Mouse (Mus musculus) heart, embryonic 15.5 days (tissue): ENCODE measurements at regions not wholly inside any gene's neighbourhood (a gene's known extent, or its start where the extent isn't known, plus 50 kb on each side); places are given as distances from the start of the nearest gene placed in this dataset.

ENCODE experiments used
- ATAC-seq: fragments of 200-750 bp; cut with Nextera tagmentation; replicated peaks from 2 replicates; pipeline ENCODE4 v1.8.0; 2017; ENCODE audit warnings: low read depth, moderate TSS enrichment; ENCODE audit not compliant: insufficient number of reproducible peaks, insufficient read depth, low FRiP score
- H3K27ac ChIP-seq: fragments of 300-500 bp; sonication (generic); 2 replicates; pipeline ENCODE4 v1.5.1; 2015; ENCODE audit warnings: mild to moderate bottlenecking, inconsistent platforms
- H3K27me3 ChIP-seq: fragments of 300-500 bp; sonication (generic); 2 replicates; pipeline ENCODE4 v1.6.1; 2015; ENCODE audit warnings: inconsistent platforms
- H3K36me3 ChIP-seq: fragments of 300-500 bp; sonication (generic); 2 replicates; pipeline ENCODE4 v1.6.1; 2015; ENCODE audit warnings: mild to moderate bottlenecking, inconsistent platforms
- H3K4me1 ChIP-seq: fragments of 300-500 bp; sonication (generic); replicated peaks from 2 replicates; pipeline ENCODE4 v1.6.1; 2015; ENCODE audit warnings: inconsistent platforms
- H3K4me2 ChIP-seq: fragments of 300-500 bp; sonication (generic); 2 replicates; pipeline ENCODE4 v1.6.1; 2015; ENCODE audit warnings: inconsistent platforms, mild to moderate bottlenecking, moderate library complexity
- H3K4me3 ChIP-seq: fragments of 300-500 bp; sonication (generic); 2 replicates; pipeline ENCODE4 v1.5.1; 2015; ENCODE audit warnings: mild to moderate bottlenecking, inconsistent platforms
- H3K9ac ChIP-seq: fragments of 300-500 bp; sonication (generic); 2 replicates; pipeline ENCODE4 v1.6.1; 2015; ENCODE audit warnings: mild to moderate bottlenecking, inconsistent platforms
- H3K9me3 ChIP-seq: fragments of 300-500 bp; sonication (generic); replicated peaks from 2 replicates; pipeline ENCODE4 v1.6.1; 2016; ENCODE audit warnings: inconsistent platforms
- WGBS: fragments of 180-500 bp; shearing (Covaris S2); methylation state at CpG from one replicate; pipeline ENCODE4 v1.1.7; 2015; ENCODE audit warnings: mixed read lengths; 5-methylcytosine and 5-hydroxymethylcytosine counted together

DNA sequence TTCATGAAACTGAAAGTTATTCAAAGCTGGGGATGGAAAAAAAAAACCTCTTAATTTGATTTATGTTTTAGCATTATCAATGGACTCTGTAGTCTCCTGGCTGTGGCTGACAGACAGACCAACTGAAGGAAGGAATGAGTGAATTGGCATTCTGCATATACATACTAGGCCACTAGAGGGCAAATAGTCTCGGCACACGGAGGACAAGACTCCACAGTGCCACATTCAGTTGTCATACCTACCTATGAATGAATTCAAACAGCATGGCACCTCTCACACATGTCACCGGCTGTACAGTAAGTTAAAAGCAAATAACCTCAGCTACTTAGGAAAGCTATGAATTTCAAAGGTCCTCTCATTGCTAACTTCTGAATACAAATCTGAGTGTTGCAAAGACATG, 200.5 kb downstream of the Rab11fip2 start:
- Histone ChIP-seq H3K4me1 (no peaks in the 10 kb centered on the region), H3K9me3 (no peaks in the 10 kb centered on the region), H3K4me2 (no peak overlapping the region), H3K4me3 (no peak overlapping the region), H3K27ac (no peak overlapping the region), H3K9ac (no peak overlapping the region), H3K27me3 (no peaks in the 10 kb centered on the region), H3K36me3 (no peaks in the 10 kb centered on the region)
- WGBS, result 25% methylated on average over 3 of the region's 3 CpGs
- ATAC-seq, result no peak

DNA sequence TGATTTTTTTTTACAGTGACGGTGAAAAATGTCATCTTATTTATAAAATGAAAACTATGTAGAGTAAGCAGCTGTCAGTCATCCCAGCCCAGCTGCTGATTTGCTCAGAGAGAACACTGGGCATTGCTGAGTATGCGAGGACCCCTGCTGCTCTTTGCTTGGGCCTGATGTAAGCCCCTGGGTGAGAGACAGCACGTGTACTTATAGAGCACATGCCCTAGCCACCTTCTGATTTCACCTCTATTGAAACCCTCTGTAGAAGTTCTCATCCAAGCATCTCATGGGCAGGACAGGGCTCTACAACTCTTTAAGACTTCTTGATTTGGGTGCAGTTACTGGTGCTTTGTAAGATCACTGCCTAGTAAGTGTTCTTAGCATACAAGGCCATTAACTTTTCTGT, 182.2 kb downstream of the Rab11fip2 start:
- Histone ChIP-seq H3K9ac (no peak overlapping the region), H3K4me1 (no peaks in the 10 kb centered on the region), H3K4me3 (no peak overlapping the region), H3K4me2 (no peak overlapping the region), H3K36me3 (no peaks in the 10 kb centered on the region), H3K27me3 (no peaks in the 10 kb centered on the region), H3K9me3 (no peaks in the 10 kb centered on the region), H3K27ac (no peak overlapping the region)
- no peak for ATAC-seq
- WGBS, result 67% methylated on average over 3 of the region's 3 CpGs

DNA sequence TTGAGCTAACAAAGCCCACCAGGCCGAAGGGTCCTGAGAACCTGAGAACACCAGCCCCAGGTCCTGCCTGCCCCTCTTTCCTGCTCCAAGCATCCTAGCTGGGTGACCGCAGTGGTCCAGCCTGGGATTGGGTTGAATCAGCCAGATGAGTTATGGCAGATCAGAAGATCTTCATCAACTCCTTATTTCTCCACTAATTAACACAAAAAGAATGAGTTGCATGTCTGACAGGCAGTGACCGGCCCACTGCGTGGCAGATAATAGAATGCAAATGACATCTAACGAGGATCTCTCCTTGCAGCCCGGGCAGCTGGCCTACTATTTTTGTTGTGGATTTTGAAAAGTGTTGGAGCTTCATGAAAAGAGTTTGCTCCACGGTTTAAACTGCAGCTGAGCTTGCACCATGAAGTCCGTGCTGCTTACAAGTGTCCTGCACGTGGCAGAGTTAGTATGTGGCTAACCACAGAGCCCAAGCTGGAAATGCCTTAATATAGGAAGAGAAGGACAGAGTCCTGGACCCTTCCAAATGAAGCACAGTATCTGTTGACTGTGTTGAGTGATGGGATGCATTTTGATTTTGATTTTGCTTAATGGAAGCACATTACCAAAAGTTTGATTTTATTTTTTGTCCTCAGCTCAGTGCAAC, 158.9 kb downstream of the Rab11fip2 start:
- Histone ChIP-seq H3K36me3 (no peaks in the 10 kb centered on the region), H3K4me3 (no peak overlapping the region), H3K27me3 (no peaks in the 10 kb centered on the region), H3K4me2 (no peak overlapping the region), H3K27ac (no peak overlapping the region), H3K9me3 (no peaks in the 10 kb centered on the region), H3K4me1 (no peaks in the 10 kb centered on the region), H3K9ac (no peak overlapping the region)
- ATAC-seq, result no peak
- WGBS, result 73% methylated on average over 9 of the region's 9 CpGs

DNA sequence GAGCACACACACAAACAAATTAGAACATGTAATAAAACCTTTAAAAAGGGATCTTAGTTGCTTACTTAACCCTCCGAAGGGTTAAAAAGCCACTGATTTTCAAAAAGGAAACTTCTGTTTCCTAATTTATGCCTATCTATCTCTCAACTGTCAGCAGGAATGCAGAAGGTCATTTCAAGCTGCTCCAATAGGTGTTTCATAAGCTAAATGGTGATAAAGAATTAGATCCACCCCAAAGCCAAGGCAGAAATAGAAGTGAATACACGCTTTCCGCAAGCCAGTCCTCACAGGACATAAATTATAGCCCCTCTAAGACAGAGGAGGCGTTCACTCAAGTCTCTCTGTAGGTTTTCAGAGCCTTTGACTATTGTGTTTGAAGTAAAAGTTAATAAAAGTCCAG, 112.2 kb downstream of the Rab11fip2 start:
- no peaks in the 10 kb centered on the region for H3K36me3 ChIP-seq
- H3K27ac ChIP-seq, result no peak overlapping the region
- H3K4me3 ChIP-seq, result no peak overlapping the region
- no peak overlapping the region for H3K9ac ChIP-seq
- no peak overlapping the region for H3K4me2 ChIP-seq
- WGBS, result 58% methylated on average over 4 of the region's 4 CpGs
- no peaks in the 10 kb centered on the region for H3K9me3 ChIP-seq
- no peaks in the 10 kb centered on the region for H3K4me1 ChIP-seq
- ATAC-seq, result no peak
- no peaks in the 10 kb centered on the region for H3K27me3 ChIP-seq

DNA sequence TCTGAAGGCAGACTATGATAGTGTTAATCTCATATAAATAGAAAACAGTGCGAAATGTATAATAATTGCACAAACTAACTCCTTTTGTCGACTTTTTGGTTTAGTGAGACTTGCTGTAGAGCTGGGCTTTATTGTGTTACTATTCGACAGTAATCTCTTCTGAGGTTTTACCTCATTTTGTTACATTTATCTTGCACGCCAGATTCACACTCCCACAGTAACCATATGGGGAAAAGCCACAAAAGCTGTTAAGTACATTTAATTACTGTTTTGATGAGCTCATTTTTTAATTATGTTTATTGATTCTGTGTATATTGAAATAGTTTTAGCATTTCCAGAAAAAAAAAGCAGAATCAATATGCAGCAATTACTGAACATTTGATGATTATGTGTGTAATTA, 106.3 kb downstream of the Rab11fip2 start:
- Histone ChIP-seq H3K27me3 (no peaks in the 10 kb centered on the region), H3K36me3 (no peaks in the 10 kb centered on the region), H3K4me2 (no peak overlapping the region), H3K4me3 (no peak overlapping the region), H3K9me3 (no peaks in the 10 kb centered on the region), H3K4me1 (no peaks in the 10 kb centered on the region), H3K9ac (no peak overlapping the region), H3K27ac (no peak overlapping the region)
- WGBS, result 82% methylated on average over 4 of the region's 4 CpGs
- no peak for ATAC-seq

DNA sequence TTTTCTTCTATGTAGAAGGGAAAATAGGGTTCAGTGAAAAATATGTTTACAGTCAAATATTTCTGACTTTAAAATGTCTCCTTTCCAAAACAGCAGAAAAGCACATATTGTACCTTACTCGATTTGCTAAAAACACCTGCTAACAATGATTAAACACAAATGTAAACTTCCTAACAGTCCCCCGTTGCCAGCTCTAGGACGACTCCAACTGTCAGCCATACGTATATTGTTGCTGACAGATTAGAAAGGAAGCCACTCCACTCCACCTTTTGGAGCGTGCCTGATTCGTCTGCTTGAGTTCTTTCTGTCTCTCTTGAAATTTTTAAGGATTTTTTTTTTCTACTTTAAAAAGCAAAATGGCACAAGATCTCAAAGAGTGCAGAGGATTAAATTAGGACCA, 105.8 kb downstream of the Rab11fip2 start:
- Histone ChIP-seq H3K27ac (no peak overlapping the region), H3K4me1 (no peaks in the 10 kb centered on the region), H3K27me3 (no peaks in the 10 kb centered on the region), H3K4me2 (no peak overlapping the region), H3K9ac (no peak overlapping the region), H3K9me3 (no peaks in the 10 kb centered on the region), H3K36me3 (no peaks in the 10 kb centered on the region), H3K4me3 (no peak overlapping the region)
- 46% methylated on average over 6 of the region's 6 CpGs for WGBS
- ATAC-seq, result no peak

DNA sequence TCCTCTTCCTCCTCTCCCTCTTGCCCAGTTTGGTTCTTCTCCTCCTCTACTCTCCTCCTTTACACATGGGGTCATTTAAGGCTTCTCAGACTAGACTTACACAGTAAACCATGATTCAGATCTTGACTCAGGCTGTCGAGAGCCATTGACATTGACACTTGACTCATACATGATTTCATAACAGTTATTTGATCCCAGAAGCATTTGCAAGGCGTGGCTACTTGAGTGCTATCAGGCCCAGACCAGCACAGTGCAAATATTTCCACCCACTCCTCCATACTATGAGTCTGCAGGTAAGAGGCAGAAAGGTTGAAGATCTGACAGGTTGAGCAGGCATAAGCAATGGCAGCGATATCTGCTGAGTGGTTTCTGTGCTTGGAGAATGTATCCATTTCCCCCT, 99.2 kb downstream of the Rab11fip2 start:
- 67% methylated on average over 3 of the region's 3 CpGs for WGBS
- no peaks in the 10 kb centered on the region for H3K9me3 ChIP-seq
- no peak overlapping the region for H3K9ac ChIP-seq
- no peak overlapping the region for H3K4me2 ChIP-seq
- no peaks in the 10 kb centered on the region for H3K4me1 ChIP-seq
- no peak for ATAC-seq
- H3K27ac ChIP-seq, result no peak overlapping the region
- no peak overlapping the region for H3K4me3 ChIP-seq
- H3K27me3 ChIP-seq, result no peaks in the 10 kb centered on the region
- no peaks in the 10 kb centered on the region for H3K36me3 ChIP-seq

DNA sequence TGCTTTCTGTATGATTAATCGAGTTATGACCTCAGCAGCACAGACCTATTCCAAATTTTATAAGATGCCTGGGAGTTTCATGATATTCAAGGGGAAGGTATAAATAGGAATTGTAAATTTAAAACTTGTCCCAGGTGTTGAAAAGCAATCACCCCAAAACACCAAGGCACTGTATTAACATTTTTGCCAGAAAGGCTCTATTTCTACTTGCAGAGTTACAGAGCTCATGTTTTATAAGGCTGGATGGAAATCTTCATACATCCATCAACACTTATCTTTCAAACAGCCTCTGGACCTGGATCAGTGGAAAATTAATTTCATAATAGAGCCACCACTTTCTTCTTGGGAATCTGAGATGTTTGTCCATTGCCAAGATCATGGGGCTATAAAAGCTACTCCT, 96.6 kb downstream of the Rab11fip2 start:
- no peak overlapping the region for H3K9ac ChIP-seq
- no peaks in the 10 kb centered on the region for H3K36me3 ChIP-seq
- H3K4me3 ChIP-seq, result no peak overlapping the region
- H3K27ac ChIP-seq, result no peak overlapping the region
- WGBS, result 71% methylated on average over 1 of the region's 1 CpGs
- no peaks in the 10 kb centered on the region for H3K27me3 ChIP-seq
- ATAC-seq, result no peak
- H3K4me2 ChIP-seq, result no peak overlapping the region
- no peaks in the 10 kb centered on the region for H3K4me1 ChIP-seq
- H3K9me3 ChIP-seq, result no peaks in the 10 kb centered on the region

DNA sequence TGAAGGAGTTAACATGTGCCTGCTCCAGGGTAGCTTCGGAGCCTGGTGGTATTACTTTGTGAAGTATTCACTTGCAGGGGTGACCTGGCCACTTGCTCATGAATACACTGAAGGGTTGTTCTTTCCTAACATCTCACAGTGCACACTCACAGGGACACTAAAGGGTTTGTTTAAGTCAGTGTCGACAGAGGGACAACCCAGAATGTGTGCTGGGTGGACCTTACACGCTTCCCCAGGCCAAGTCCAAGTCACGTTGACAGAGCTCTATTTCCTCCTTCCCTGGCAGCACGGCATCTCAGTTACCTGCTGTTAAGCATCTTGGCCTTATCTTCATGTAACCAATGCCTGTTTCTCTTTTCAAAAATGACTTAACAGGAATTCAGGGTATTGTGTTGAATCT, 92.8 kb downstream of the Rab11fip2 start:
- Histone ChIP-seq H3K4me3 (no peak overlapping the region), H3K27me3 (no peaks in the 10 kb centered on the region)
- 46% methylated on average over 5 of the region's 5 CpGs for whole genome bisulfite sequencing

DNA sequence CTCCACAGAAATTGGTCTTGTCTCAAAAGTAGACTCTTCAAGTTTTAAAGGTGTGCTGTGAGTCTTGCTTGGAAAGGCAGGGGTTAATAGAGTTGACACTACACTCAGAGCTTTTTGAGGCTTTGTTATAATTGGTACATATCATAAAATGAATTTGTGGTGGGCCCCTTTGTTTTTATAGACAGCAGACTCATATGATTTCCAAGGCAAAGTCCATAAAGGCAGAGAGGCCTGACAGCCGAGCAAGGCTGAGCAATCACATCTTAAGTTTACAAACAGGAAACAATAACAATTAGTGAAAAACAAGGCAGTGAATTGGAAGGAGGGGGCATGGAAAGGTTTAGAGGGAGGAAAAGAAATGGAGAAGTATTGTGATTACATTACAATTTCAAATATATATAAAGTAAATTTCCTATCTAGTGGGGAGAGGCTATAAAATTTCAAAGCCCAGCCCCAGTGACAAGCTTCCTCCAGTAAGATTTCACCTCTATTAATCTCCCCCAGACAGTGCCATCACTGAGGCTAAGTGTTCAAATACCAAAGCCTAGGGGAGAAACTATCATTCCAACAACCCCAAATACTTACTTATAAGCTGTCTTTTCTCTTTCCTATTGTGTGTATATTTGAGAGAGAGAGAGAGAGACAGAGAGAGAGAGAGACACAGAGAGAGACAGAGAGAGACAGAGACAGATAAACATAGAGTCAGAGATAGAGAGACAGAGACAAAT, 91.3 kb downstream of the Rab11fip2 start:
- H3K4me3 ChIP-seq, result no peak overlapping the region
- H3K4me1 ChIP-seq, result no peaks in the 10 kb centered on the region
- no peak for ATAC-seq
- no peak overlapping the region for H3K27ac ChIP-seq
- WGBS, result 68% methylated on average over 1 of the region's 1 CpGs
- H3K36me3 ChIP-seq, result no peaks in the 10 kb centered on the region
- H3K27me3 ChIP-seq, result no peaks in the 10 kb centered on the region
- no peak overlapping the region for H3K4me2 ChIP-seq
- H3K9me3 ChIP-seq, result no peaks in the 10 kb centered on the region
- no peak overlapping the region for H3K9ac ChIP-seq

More for the DNA sequence above, 92.8 kb downstream of the Rab11fip2 start:
- H3K9me3 ChIP-seq, result no peaks in the 10 kb centered on the region
- no peak for ATAC-seq
- H3K9ac ChIP-seq, result no peak overlapping the region
- H3K4me2 ChIP-seq, result no peak overlapping the region
- H3K27ac ChIP-seq, result no peak overlapping the region
- H3K36me3 ChIP-seq, result no peaks in the 10 kb centered on the region
- H3K4me1 ChIP-seq, result no peaks in the 10 kb centered on the region
